Mouse (Mus musculus) forebrain, postnatal 0 days (tissue): Measurements from ENCODE around the gene Olfr317. TPM values are rescaled to one million over a fixed set of nuclear protein-coding genes. Genes with fewer than 3 reads are reported as not detected.
"Not testable (repeated sequence)": the region's sequence is repeated elsewhere in the genome, so short reads cannot be mapped to it uniquely, and the experiment has no call there.

Experiments used
- ATAC-seq: fragments of 200-750 bp; cut with Nextera tagmentation; 2 replicates; pipeline ENCODE4 v1.8.0; 2017; ENCODE audit warnings: mild to moderate bottlenecking, moderate library complexity
- DNase-seq: peaks from one replicate; pipeline ENCODE4 v3.0.0-alpha.2; 2015
- H3K27ac ChIP-seq: fragments of 300-500 bp; sonication (generic); 2 replicates; pipeline ENCODE4 v1.5.1; 2014; ENCODE audit warnings: low read depth, mild to moderate bottlenecking, antibody characterized with exemption, low read length, moderate library complexity, mixed read lengths
- H3K27me3 ChIP-seq: fragments of 300-500 bp; sonication (generic); 2 replicates; pipeline ENCODE4 v1.6.1; 2014; ENCODE audit warnings: mild to moderate bottlenecking, low read length, mixed read lengths; ENCODE audit not compliant: insufficient read depth
- H3K36me3 ChIP-seq: fragments of 300-500 bp; sonication (generic); 2 replicates; pipeline ENCODE4 v1.6.1; 2014; ENCODE audit warnings: mild to moderate bottlenecking, moderate library complexity; ENCODE audit not compliant: insufficient read depth
- H3K4me1 ChIP-seq: fragments of 300-500 bp; sonication (generic); 2 replicates; pipeline ENCODE4 v1.6.1; 2014; ENCODE audit warnings: antibody characterized with exemption; ENCODE audit not compliant: insufficient read depth
- H3K4me2 ChIP-seq: fragments of 300-500 bp; sonication (generic); 2 replicates; pipeline ENCODE4 v1.6.1; 2014; ENCODE audit warnings: low read depth, mild to moderate bottlenecking, moderate library complexity
- H3K4me3 ChIP-seq: fragments of 300-500 bp; sonication (generic); 2 replicates; pipeline ENCODE4 v1.5.1; 2014; ENCODE audit warnings: low read depth, low read length, mixed read lengths
- H3K9ac ChIP-seq: fragments of 300-500 bp; sonication (generic); 2 replicates; pipeline ENCODE4 v1.6.1; 2014; ENCODE audit warnings: mild to moderate bottlenecking
- H3K9me3 ChIP-seq: fragments of 300-500 bp; sonication (generic); 2 replicates; pipeline ENCODE4 v1.6.1; 2016; ENCODE audit warnings: low read length
- CTCF ChIP-seq: sonication (generic); IDR thresholded peaks from 2 replicates; pipeline ENCODE4 v1.5.1; 2016; ENCODE audit warnings: antibody characterized with exemption, control low read depth, low read depth
- WGBS: fragments of 180-500 bp; shearing (Covaris S2); extraction: QIAGEN DNeasy Blood & Tissue Kit; methylation state at CpG from one replicate; pipeline ENCODE4 v1.1.7; 2014; 5-methylcytosine and 5-hydroxymethylcytosine counted together
- polyA plus RNA-seq: library from polyadenylated mRNA; unstranded; fragments of >200 nt; fragmentation: Nextera tagmentation; extraction: Ambion mirVana; gene quantifications from 2 replicates; pipeline ENCODE4 v1.2.1, GENCODE M21; 2015
- total RNA-seq: library from RNA; depleted of rRNA; stranded (reverse); fragments of >200 nt; gene quantifications from 2 replicates; pipeline ENCODE4 v1.2.3, GENCODE M21; 2014; rRNA removed

The Olfr317 gene
- total RNA-seq (0.15 and 0.81 TPM in 2 replicates), polyA plus RNA-seq (0.12 and 0.13 TPM in 2 replicates)

DNA sequence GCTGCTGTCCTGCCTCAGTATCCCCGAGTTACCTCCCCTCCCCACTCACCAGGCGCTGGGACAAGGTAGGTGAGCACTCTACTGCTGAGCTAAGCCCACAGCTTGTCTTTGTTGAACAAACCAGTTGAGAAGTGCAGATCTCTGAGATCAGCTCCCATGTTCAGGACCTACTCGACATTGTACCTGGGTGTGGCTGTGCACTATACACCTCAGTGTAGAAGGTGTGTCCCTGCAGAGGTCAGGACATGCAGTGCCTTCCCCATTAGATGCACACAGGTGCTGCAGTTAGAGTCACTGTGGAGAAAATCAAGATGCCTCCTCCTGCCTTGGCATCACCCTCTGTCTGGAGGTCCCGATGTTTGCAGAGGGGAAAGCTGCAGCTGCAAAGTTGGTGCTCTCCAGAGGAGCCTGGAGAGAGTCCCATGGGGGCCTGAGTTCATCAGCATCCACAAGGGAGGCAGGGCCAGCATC, at the start of gene Olfr317:
Olfr317 (minus strand) TSS at position 421 of the 471 bp plus-strand sequence.
- Histone ChIP-seq H3K9me3 (no peaks in the 10 kb centered on the region), H3K27me3 (no peaks in the 10 kb centered on the region), H3K9ac (no peak within 1 kb of the TSS), H3K4me2 (no peak within 1 kb of the TSS), H3K36me3 (no peaks in the 10 kb centered on the region), H3K27ac (no peak within 1 kb of the TSS), H3K4me1 (no peaks in the 10 kb centered on the region), H3K4me3 (no peak within 1 kb of the TSS)
- no peak for ATAC-seq
- 76% methylated on average over 4 of the region's 4 CpGs for WGBS
- no peak for TF ChIP-seq CTCF
- no peak for DNase-seq

- 88% methylated on average over 8 of the region's 8 CpGs for WGBS
- Histone ChIP-seq H3K36me3 (no peaks in the 10 kb centered on the region), H3K4me2 (no peak overlapping the region), H3K27ac (no peak overlapping the region), H3K27me3 (no peaks in the 10 kb centered on the region), H3K4me1 (no peaks in the 10 kb centered on the region), H3K9me3 (no peaks in the 10 kb centered on the region), H3K4me3 (no peak overlapping the region), H3K9ac (no peak overlapping the region)
- ATAC-seq, result no peak
- no peak for DNase-seq
- TF ChIP-seq CTCF, result no peak
Observed at GRCm38 (mm10) chr11:58788346-58788745, 49.3 kb upstream of the Olfr317 start.

DNA sequence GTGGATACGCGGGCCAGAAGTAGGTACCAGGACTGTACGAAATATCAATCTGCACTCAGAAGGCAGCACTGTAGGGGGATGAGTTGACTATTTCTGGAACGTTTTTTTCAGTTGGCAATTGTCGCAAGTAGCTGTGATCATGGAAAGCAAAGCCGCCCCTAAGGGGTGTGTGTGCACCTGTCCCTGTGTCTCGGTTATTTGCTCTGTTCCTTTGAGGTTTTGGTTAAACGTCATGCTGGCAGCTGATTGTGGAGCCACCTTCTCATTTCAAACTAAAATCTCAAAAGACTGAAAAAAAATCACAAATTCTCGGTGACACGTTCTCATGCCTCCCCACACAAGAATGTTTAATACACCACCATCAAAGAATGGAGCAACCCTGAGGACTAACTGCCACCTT, 48.6 kb upstream of the Olfr317 start:
- Histone ChIP-seq H3K9ac (no peak overlapping the region), H3K36me3 (no peaks in the 10 kb centered on the region), H3K27ac (no peak overlapping the region), H3K4me1 (no peaks in the 10 kb centered on the region), H3K4me3 (no peak overlapping the region), H3K4me2 (no peak overlapping the region), H3K9me3 (no peaks in the 10 kb centered on the region), H3K27me3 (no peaks in the 10 kb centered on the region)
- ATAC-seq (no peak), DNase-seq (no peak)
- 89% methylated on average over 10 of the region's 10 CpGs for WGBS
- no peak for TF ChIP-seq CTCF

GRCm38 (mm10) chr11:58784182-58784581, 45.2 kb upstream of the Olfr317 start:
- no peaks in the 10 kb centered on the region for H3K9me3 ChIP-seq
- no peak overlapping the region for H3K27ac ChIP-seq
- no peak overlapping the region for H3K9ac ChIP-seq
- H3K4me1 ChIP-seq, result no peaks in the 10 kb centered on the region
- DNase-seq, result no peak
- H3K27me3 ChIP-seq, result no peaks in the 10 kb centered on the region
- no peak overlapping the region for H3K4me2 ChIP-seq
- H3K4me3 ChIP-seq, result no peak overlapping the region
- no peaks in the 10 kb centered on the region for H3K36me3 ChIP-seq
- no peak for ATAC-seq
- 80% methylated on average over 2 of the region's 2 CpGs for WGBS
- no peak for TF ChIP-seq CTCF

GRCm38 (mm10) chr11:58782480-58783089, 43.6 kb upstream of the Olfr317 start, which contains the start of gene Olfr314:
Gene Olfr314, plus strand, starts transcription at chr11:58782952.
- no peak within 1 kb of the TSS for H3K27ac ChIP-seq

DNA sequence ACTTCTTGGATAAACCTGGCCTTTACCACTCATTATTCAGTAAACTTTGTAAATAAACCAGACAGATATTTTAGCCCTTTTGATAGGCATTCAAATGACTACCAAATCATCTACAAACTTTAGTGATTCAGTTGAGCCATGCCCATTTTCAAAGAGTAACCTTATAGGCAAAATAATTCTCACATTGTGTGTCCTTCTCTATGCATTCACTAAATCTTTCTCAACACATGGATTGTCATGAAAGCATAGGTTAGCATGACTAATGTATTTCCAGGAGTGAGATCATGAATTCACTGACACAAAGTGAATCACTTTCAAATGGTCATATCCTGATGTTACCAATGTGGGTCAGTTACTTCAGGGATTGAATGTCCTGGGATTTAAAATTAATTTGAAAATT, 33.9 kb upstream of the Olfr317 start, which contains the start of gene Olfr315:
Olfr315 (plus strand) TSS at position 301 of the 400 bp plus-strand sequence.
- H3K27me3 ChIP-seq, result no peaks in the 10 kb centered on the region
- no peak for DNase-seq
- no peaks in the 10 kb centered on the region for H3K4me1 ChIP-seq
- H3K9me3 ChIP-seq, result no peaks in the 10 kb centered on the region
- H3K4me2 ChIP-seq, result no peak within 1 kb of the TSS
- no peak for TF ChIP-seq CTCF
- no peak within 1 kb of the TSS for H3K4me3 ChIP-seq
- no peaks in the 10 kb centered on the region for H3K36me3 ChIP-seq
- no peak within 1 kb of the TSS for H3K9ac ChIP-seq
- ATAC-seq, result no peak
- no peak within 1 kb of the TSS for H3K27ac ChIP-seq

More at GRCm38 (mm10) chr11:58782480-58783089, 43.6 kb upstream of the Olfr317 start, which contains the start of gene Olfr314:
- Histone ChIP-seq H3K4me2 (no peak within 1 kb of the TSS), H3K4me1 (no peaks in the 10 kb centered on the region), H3K9ac (no peak within 1 kb of the TSS), H3K36me3 (no peaks in the 10 kb centered on the region), H3K9me3 (no peaks in the 10 kb centered on the region), H3K4me3 (no peak within 1 kb of the TSS), H3K27me3 (no peaks in the 10 kb centered on the region)
- ATAC-seq, result no peak
- whole genome bisulfite sequencing, result 84% methylated on average over 6 of the region's 6 CpGs
- no peak for TF ChIP-seq CTCF
- no peak for DNase-seq

GRCm38 (mm10) chr11:58752434-58752833, 13.4 kb upstream of the Olfr317 start, which contains the start of gene Olfr316:
Gene Olfr316, plus strand, starts transcription at chr11:58752734.
- WGBS, result 89% methylated on average over 2 of the region's 2 CpGs
- Histone ChIP-seq H3K4me2 (no peak within 1 kb of the TSS), H3K9me3 (no peaks in the 10 kb centered on the region), H3K9ac (no peak within 1 kb of the TSS), H3K27me3 (no peaks in the 10 kb centered on the region), H3K27ac (no peak within 1 kb of the TSS), H3K36me3 (no peaks in the 10 kb centered on the region), H3K4me3 (no peak within 1 kb of the TSS), H3K4me1 (no peaks in the 10 kb centered on the region)
- TF ChIP-seq CTCF, result no peak
- DNase-seq (no peak), ATAC-seq (no peak)

- H3K27ac ChIP-seq, H3K27me3 ChIP-seq, H3K36me3 ChIP-seq, DNase-seq, ATAC-seq, H3K4me2 ChIP-seq, H3K4me1 ChIP-seq, H3K4me3 ChIP-seq, H3K9me3 ChIP-seq, H3K9ac ChIP-seq: not testable (repeated sequence)
- 85% methylated on average over 18 of the region's 18 CpGs for WGBS
Observed at GRCm38 (mm10) chr11:58751096-58751495, 12.1 kb upstream of the Olfr317 start.
